Mouse (Mus musculus) hematopoietic stem cell, adult 5-6 weeks (primary cell): Measurements from ENCODE around the gene Ttll3. TPM values are rescaled to one million over a fixed set of nuclear protein-coding genes. Genes with fewer than 3 reads are reported as not detected.
A peak's percentile ranks its signal among the peaks of the same experiment; 100 is the strongest.

Source experiments
- ATAC-seq, 2 experiments: fragments of 125-278 bp in 1 of 2; replicated peaks in 1 of 2; 2 replicates each; pipeline ENCODE4 v1.8.0; 2016 to 2017; ENCODE audit warnings: inconsistent platforms in 2 of 2, mild to moderate bottlenecking in 2 of 2, moderate number of reproducible peaks in 2 of 2, low read depth in 1 of 2, moderate TSS enrichment in 1 of 2; ENCODE audit not compliant: low FRiP score in 2 of 2, poor library complexity in 2 of 2, severe bottlenecking in 2 of 2, insufficient read depth in 1 of 2, low TSS enrichment in 1 of 2
- total RNA-seq: library from RNA; stranded (forward); fragments of 172-1452, 232-1000 nt; gene quantifications from 2 replicates; pipeline ENCODE4 v1.2.3, GENCODE M21; 2017

Ttll3 gene
- total RNA-seq, 1 experiment from 2014 or later, result 7.5 TPM

DNA sequence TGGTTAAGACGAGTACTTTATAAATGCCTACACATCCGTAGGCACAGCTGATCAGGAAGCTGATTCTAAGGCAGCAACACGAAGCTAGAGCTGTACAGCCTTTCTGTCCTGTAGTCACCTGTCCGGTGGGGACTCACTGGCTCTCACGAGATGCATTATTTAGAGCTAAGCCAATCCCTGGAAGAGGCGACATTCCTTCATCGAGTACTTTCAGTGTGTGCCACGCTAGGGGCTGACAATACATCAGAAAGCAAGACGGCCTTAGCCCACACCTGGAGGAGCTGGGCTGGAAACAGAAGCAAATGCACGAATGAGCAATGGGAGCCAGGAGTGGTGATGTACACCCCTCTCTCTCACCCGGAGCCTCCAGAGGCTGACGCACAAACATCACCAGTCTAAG, 48.1 kb downstream of the Ttll3 start:
- ATAC-seq, result no peak

DNA sequence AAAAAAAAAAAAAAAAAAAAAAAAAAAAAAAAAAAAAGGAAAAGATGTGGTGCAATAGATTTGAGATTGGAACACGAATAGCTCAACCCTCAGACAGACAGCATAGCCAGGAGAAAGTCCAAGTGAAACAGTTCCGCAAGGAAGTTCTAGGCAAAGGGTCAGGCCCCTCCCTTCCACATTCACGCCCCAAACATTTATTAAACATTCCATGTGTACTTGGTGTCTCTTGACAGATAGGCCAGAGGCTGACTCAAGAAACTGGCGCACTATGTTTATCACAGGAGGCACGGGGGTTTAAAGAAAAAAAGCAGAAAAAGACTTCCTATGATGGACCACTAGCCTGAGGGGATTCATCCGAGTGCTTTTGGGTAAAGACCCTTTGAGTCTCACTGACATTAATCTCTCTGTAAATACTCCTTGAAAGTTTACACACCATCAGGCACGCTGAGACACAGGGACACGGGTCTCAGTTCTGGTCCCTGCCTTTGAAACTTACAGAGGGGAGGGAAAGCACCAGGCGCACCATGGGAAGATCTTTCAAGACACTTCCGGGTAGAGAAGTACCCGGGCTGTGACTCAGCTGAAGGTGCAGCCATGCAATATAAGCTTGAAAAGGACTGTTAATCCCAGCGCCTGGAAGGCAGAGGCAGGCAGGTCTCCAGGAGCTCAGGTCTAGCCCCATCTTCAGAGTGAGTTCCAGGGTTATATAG, 49.8 kb downstream of the Ttll3 start:
- ATAC-seq, result no peak

DNA sequence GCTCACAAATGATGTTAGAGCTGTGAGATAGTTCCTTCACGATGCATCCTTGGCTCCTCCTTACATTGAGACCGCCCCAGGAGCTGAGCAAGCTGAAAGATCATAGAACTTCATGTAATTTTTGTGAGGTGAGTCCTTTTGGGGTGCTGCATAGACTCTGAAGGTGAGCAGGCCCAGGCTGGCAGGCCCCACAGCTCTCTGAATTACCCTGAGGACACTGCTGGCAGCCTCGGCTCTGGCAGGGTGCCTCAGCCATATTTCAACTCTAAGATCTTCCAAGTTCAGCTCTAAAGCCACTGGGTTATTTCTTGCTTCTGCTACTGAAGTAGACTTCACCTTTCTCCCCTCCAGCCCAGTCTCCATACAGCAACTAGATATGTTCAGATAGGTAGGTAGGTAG, 51.6 kb downstream of the Ttll3 start:
- ATAC-seq, result no peak

DNA sequence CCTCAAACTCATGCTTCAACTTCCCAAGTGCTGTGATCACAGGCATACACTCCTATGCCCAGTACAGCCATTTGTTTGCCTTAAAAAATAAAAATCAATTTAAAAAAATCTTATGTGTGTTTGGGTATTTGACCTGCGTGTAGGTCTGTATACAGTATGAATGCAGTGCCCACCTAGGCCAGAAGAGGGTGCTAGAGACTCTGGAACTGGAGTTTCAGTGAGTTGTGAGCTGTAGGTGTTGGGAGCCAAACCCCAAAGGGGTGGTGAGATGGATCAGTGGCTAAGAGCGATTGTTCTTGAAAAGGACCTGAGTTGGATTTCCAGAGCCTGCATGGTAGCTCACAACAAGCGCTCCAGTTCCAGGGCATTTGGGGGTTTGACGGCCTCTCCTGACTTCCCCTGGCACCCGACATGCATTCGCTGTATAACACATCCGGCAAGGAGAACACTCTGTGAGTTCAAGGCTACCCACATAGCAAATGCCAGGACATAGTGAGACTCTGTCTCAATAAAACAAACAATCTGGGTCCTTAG, 52.2 kb downstream of the Ttll3 start:
- peak; percentile 84 to 86 for ATAC-seq

DNA sequence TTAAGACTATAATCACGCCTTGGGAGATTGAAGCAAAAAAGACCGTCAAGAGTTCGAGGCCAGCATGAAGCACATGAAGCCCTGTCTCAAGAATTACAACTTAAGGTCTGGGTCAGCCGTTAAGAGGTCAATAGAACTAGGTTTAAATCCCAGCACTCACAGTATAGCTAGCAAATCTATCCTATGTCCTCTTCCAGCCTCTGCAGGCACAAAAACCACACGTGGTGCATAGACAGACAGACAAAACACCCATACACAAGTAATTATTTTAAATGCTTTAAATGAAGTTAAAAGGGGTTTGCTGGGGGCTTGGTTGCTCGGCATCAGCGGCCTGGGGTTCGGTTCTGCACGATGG, 53.0 kb downstream of the Ttll3 start:
- peak in 1 of 2 experiments; percentile 35; a peak in 2 of 4 replicates for ATAC-seq

DNA sequence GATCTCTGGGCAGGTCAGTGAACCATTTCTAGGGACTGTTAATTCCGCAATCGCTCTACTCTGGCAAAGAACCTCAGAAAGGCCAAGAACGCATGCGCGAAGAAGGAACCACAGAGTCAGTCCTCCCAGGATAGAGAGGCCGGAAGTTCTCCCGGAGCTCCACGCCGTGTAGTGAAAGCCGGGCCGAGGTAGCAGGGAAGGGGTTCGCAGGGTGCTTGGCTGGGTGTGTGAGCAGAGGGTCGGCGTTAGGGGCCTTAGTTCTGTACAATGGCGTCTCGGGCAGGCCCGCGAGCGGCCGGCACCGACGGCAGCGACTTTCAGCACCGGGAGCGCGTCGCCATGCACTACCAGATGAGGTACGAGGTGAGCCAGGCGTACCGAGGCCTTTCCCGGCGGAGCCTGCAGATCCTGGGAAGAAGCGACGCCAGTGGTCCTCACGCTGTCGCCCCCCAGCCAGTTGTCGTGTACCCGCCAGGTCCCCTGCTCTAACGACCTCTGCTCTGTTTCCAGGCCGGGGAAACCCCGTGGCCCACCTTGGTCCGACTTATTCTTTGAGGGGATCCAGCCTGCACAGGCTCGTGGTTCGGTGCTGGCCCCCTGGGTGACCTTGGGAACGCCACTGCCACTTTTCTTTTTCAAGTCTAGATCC, 53.5 kb downstream of the Ttll3 start, which contains the start of gene Jagn1:
Gene Jagn1 (plus strand): TSS at position 128 of the 649 bp plus-strand sequence.
- ATAC-seq, result peak; percentile 60 to 84

DNA sequence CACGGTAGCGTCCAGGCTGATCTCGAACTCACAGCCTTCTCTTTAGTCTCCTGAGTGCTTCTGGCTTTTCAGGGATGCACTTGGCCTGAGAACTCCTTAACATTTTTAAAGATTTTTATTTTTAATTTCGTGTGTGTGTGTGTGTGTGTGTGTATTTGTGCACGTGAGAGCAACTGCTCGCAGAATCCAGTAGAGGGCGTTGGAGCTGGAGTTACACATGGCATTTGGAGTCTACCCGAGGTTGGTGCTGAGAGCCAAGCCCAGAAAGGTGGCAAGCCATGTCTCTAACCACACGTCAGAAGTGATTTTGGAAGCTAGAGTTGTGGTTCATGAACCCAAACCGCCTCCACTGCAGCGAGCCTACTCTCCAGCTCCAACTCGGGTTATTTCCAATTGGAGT, 54.0 kb downstream of the Ttll3 start:
- no peak for ATAC-seq

DNA sequence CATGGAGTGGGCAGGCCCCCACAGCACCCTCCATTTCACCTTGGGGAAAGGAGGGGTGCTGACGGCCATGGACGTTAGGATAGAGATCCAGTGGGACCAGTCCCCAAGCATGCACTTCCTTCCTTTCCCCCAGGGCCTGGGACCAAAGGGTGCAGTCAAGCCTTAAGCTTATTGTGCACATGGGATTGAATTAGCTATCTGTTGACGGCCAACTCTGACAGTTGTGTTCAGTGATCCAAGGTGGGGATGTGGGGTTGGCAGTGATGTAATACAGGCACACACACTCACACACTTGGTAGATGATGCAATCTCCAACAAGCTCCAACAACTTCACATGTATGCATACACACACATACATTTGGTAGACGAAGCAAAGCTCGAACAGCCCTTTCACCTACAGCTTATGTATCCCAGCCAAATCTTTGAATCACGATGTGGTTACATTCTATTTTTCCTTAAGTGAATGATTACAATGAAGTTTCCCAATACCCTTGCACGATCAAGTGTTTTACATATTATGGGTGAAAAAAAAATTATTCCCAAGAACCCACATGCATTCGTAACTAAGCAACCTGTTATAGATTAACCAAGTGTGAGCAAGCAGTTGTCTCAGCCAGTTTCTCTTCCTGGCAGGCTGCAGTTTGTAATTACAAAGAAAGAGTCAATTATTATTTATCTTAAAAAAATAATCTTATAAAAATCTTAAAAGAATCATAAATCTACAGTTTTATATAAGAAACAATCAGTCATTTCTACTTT, 55.3 kb downstream of the Ttll3 start:
- no peak for ATAC-seq

DNA sequence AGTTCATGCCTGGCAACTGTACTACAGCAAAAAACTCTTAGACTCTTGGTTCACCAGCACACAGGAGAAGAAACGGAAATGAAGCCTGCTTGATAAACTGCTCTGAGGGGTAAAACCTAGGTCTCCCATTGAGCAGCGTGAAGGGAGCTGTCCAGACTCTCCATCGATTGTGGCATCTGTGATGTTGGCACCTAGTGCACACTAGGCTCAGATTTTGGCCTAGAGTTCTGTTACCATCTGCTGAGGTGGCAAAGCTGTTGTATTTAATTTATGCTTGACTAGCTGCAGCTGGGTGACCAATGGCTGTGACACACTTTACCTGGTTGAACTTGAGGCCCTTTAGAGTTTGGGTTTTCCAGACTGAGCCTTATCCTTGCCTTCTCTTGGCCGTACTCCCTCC, 58.6 kb downstream of the Ttll3 start:
- no peak for ATAC-seq

DNA sequence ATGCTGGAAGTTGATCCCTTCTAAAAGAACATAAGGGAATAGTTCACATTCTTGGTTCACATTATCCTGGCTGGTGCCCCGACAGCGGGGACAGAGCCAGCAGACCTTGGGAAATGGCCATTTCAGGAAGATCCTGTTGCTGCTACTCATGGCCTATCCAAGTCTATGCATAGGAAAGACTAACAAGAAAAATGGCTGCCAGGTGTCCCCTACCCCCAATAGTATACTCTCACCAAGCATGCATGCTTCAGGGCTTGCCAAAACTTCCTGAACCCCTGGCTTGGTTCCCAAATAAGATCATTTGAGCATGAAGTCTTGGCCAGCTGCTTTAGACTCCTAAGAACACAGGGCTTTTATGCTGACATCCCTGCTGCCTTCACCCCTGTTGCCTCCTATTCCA, 62.8 kb downstream of the Ttll3 start:
- ATAC-seq, result no peak

DNA sequence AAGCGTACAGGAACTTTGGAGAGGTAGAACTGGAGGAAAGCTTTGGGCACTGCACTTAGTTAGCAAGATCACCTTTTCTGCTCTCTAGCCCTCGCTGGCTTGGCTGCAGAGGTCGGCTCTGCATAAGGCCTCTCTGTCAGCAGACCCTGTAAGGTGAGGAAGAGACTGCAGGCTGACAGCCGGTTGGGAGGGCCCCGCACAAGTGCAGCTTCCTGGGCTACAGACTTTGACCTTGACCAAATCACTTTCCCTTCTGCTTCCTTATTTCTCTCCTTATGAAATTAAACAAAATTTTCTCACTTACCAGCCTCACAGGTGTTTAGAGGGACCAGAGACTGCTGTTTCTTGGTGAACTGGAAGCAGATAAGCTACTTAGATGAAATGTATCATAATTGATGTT, 65.9 kb downstream of the Ttll3 start:
- no peak for ATAC-seq

DNA sequence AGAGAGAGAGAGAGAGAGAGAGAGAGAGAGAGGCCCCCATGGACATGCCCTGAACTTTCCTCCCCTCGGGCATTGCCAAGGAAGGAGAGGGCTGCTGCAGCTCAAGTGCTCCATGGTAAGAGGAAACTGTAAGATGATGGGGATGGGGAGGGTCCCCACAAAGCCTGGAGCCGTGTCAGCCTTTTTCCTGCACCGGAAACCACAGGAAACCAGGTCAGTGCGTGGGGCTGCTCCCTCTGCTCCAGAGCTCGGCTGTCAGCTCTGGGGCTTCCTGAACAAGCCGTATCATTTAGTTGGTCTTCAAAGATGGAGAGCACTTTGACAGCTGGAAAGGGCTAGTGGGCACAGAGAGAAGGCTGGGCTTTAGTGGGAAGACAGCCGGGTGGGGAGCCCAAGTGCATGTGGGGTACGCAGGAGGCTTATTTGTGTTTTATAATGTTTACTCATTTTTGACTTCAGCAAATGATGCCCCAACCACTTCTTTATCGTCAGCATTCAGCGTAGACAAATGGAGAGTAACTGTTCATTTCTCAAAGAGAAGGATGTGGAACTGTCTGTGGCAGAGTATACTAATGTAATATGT, 69.0 kb downstream of the Ttll3 start, which contains the start of gene Il17re:
Gene Il17re (plus strand): TSS at position 533 of the 583 bp plus-strand sequence.
- peak; percentile 70 to 71 for ATAC-seq

DNA sequence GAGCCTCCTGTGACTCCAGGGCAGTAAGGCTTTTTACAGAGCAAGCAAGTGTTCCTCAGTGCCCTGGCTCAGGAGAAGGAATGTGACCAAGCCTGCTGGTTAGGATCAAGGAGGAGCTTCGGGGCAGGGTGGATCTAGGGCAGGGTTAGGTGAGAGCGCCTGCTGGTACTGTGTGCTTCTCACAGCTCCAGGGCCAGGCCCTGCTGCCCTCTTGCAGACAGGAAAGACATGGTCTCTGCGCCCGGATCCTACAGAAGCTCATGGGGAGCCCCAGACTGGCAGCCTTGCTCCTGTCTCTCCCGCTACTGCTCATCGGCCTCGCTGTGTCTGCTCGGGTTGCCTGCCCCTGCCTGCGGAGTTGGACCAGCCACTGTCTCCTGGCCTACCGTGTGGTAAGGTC, 69.6 kb downstream of the Ttll3 start:
- ATAC-seq, result peak in 1 of 2 experiments; percentile 37; a peak in 1 of 4 replicates

DNA sequence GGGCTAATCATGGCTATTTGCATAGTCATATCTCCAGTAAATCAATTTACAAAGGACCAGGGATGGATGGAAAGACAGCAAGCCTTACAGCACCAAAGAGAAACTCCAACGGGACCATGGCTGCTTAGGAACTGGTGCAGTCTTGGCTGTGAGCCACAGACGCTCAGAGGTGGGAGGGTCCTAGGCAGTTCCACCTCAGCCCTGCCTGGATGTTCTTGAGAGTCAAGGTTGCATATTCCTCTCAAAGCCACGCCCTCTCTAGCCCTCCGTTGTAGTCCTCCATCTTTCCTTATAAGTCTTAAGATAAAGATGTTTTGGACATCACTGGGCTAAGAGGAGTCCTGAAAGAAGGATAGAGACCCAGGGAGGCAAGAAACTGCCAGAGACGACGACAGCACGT, 75.0 kb downstream of the Ttll3 start:
- no peak for ATAC-seq
